ENCODE assay signal across 1 mouse cellular context in genomic region chr3:89208736-89209135, GRCm38 (mm10).
TF ChIP-seq lines count a peak whose summit lies in the region.

No protein-coding gene starts in this region.

TF ChIP-seq in MEL, 35 proteins besides CTCF, POLR2A, EP300 and RAD21:
- TF ChIP-seq ZMIZ1 (IDR thresholded peaks at IDR 0.05; ENCODE audit: low read depth, low read length) (peak; percentile 55), ZNF384 (IDR thresholded peaks at IDR 0.05; ENCODE audit: low read depth, low read length) (no peak)
